Mouse (Mus musculus) bone marrow, adult 2 months (tissue): ENCODE measurements around the gene Tyrobp. TPM values are rescaled to one million over a fixed set of nuclear protein-coding genes. Genes with fewer than 3 reads are reported as not detected.
A peak's percentile ranks its signal among the peaks of the same experiment; 100 is the strongest.

Experiments
- H3K27ac ChIP-seq: fragments of 200-500 bp; 2 replicates; pipeline ENCODE4 v1.5.1; 2012; ENCODE audit warnings: low read depth, mild to moderate bottlenecking, control low read depth, inconsistent platforms, low read length; ENCODE audit not compliant: control insufficient read depth, poor library complexity, insufficient read depth
- H3K4me1 ChIP-seq: fragments of 200-500 bp; 2 replicates; pipeline ENCODE4 v1.6.1; 2011; ENCODE audit warnings: low read length; ENCODE audit not compliant: control insufficient read depth, insufficient read depth
- H3K4me3 ChIP-seq: fragments of 200-500 bp; replicated peaks from 2 replicates; pipeline ENCODE3; 2011; ENCODE audit warnings: mild to moderate bottlenecking, low read depth, low read length, control low read depth; ENCODE audit not compliant: control insufficient read depth
- CTCF ChIP-seq: fragments of 200-500 bp; IDR thresholded peaks from 2 replicates; pipeline ENCODE4 v1.5.1; 2011; ENCODE audit warnings: low read length, control low read depth; ENCODE audit not compliant: control insufficient read depth, insufficient read depth
- POLR2A ChIP-seq: fragments of 200-500 bp; IDR thresholded peaks from 2 replicates; pipeline ENCODE4 v1.6.1; 2011; ENCODE audit warnings: low read depth, mild to moderate bottlenecking, control low read depth, low read length, borderline replicate concordance; ENCODE audit not compliant: control insufficient read depth
- WGBS: fragments of 180-500 bp; shearing (Covaris S2); methylation state at CpG from one replicate; pipeline ENCODE4 v1.1.7; 2018; 5-methylcytosine and 5-hydroxymethylcytosine counted together
- polyA plus RNA-seq: library from polyadenylated mRNA; stranded (reverse); fragments of >200 nt; gene quantifications from 2 replicates; pipeline ENCODE4 v1.2.4, GENCODE M21; 2011; ENCODE audit warnings: low replicate concordance; ENCODE audit not compliant: missing spikeins, insufficient read depth, insufficient read length

Tyrobp gene
- 164 and 433 TPM in 2 replicates for polyA plus RNA-seq

GRCm38 (mm10) chr7:30413596-30413995 lies at the start of gene Tyrobp:
Gene Tyrobp (plus strand): TSS chr7:30413760.
- Histone ChIP-seq H3K4me3 (peak within 1 kb of the TSS; percentile 76), H3K27ac (peak within 1 kb of the TSS; percentile 98), H3K4me1 (peaks cover 6% of the 10 kb centered on the region; the same call in 1 of the 2 replicates)
- TF ChIP-seq POLR2A (peak; percentile 91), CTCF (no peak)
- WGBS, result 11% methylated on average over 5 of the region's 5 CpGs

- no peak overlapping the region for H3K4me3 ChIP-seq
- no peak overlapping the region for H3K27ac ChIP-seq
- TF ChIP-seq CTCF, result no peak
- TF ChIP-seq POLR2A, result no peak
- H3K4me1 ChIP-seq, result no peaks in the 10 kb centered on the region
- WGBS, result 74% methylated on average over 2 of the region's 2 CpGs
Observed at GRCm38 (mm10) chr7:30367466-30367865, 46.1 kb upstream of the Tyrobp start.

DNA sequence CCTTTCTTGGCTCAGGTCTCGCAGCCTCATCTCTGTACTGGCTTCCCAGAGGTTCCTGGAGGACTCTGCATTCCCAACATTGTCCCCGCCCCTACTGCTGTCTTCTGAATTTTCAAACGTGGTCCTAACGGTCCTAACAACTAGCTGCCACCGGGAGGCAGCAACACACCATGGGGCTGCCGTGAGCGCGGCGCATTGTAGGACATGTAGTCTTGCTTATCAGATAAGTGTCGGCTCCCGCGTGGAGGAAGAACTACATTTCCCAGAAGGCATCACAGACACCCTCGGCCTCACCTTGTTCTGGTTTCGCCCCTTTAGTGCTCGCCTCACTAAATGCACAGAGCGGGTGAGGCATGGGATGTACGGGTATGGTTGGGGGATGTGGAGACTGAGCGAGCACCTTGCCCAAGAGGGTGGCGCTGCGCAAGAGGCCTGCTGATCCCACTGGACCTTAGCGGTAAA lies 40.0 kb upstream of the Tyrobp start:
- H3K27ac ChIP-seq, result no peak overlapping the region
- H3K4me3 ChIP-seq, result peak overlapping the region; percentile 67
- peak; percentile 99 for TF ChIP-seq CTCF
- TF ChIP-seq POLR2A, result peak; percentile 24; the same call in 1 of the 2 replicates
- H3K4me1 ChIP-seq, result no peaks in the 10 kb centered on the region
- WGBS, result under 1% methylated on average over 21 of the region's 21 CpGs

DNA sequence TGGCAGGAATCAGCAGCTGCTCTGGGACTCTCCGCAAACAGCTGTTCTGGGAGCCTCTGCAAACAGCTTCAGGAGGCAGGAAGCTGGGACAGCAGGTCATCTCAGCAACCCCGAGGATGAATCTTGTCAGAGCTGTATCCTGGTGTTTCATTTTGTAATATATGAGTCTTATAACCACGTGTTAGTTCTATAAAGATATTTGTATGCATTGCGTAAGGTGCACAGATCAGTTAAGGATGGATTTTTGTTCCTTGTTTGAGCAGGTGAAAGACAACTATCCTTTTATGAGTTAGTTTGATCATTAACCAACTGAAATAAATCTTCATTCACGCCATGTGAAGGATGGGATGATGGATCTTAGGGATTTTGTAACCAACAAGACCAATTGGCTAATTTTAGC lies 33.5 kb upstream of the Tyrobp start:
- WGBS, result 49% methylated on average over 5 of the region's 5 CpGs
- Histone ChIP-seq H3K4me1 (no peaks in the 10 kb centered on the region), H3K4me3 (no peak overlapping the region), H3K27ac (no peak overlapping the region)
- TF ChIP-seq POLR2A (no peak), CTCF (no peak)

DNA sequence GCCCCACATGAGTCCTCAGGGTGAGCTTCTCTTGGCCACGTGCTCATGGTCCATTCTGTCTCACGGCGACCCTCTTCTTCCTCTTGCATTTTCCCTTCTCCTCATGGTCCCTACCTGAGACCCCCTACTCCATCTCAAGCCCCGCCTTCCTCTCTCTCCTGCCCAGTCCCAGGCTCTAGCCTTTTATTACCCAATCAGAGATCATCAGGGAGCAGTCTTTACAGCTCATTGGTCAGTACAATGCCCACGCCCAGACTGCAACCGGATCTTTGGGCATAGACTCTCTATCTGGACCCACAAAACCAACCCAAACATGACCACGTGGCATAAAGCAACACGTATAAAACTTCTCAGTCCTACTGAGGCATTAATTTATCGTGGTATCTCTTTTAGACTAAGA lies 29.5 kb upstream of the Tyrobp start:
- Histone ChIP-seq H3K27ac (no peak overlapping the region), H3K4me1 (no peaks in the 10 kb centered on the region), H3K4me3 (no peak overlapping the region)
- TF ChIP-seq CTCF (no peak), POLR2A (no peak)
- WGBS, result 77% methylated on average over 9 of the region's 9 CpGs

DNA sequence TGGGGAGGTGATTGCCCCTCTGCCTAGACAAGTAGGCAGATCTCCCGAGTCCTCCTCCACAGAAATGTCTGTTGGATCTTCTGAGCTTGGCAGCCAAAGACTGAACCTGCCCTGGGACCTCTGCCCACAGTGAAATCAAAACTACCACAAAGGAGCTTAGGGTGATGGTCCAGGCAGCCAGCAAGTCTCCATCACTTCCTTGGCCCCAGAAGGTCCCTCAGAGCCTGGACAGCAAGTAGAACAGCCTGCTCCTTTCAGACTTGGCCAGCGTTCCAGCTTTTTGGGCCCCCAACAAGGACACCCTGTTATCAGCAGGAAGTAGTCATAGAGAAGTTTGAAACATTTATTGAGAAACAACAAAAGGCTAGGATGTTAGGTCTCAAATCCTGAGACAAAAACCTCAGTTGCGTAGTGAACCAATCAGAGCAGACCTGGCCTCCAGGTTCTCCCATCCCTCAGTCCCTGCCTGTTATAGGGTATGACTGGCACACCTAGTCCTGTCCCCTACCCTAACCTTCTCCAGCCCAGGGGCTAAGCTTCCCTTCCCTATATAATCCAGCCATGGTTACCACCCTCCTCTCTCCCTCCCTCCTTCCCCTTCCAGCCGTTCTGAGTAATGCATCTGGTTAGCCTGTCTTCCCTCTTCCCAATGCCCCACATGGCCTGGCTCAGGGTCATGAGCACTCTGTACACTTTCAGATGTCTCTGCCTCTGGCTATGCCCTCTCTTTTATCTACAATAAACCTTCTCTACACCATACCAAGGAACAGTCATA lies 20.6 kb upstream of the Tyrobp start:
- TF ChIP-seq CTCF (no peak), POLR2A (no peak)
- peak overlapping the region; percentile 26 for H3K4me3 ChIP-seq
- peaks cover 6% of the 10 kb centered on the region for H3K4me1 ChIP-seq
- H3K27ac ChIP-seq, result peak overlapping the region; percentile 86
- 49% methylated on average over 4 of the region's 4 CpGs for WGBS

- Histone ChIP-seq H3K4me1 (peaks cover 6% of the 10 kb centered on the region), H3K4me3 (peak overlapping the region; percentile 17), H3K27ac (peak overlapping the region; percentile 86)
- no peak for TF ChIP-seq POLR2A
- no peak for TF ChIP-seq CTCF
- 34% methylated on average over 4 of the region's 4 CpGs for WGBS
Observed at GRCm38 (mm10) chr7:30393631-30394030, 19.9 kb upstream of the Tyrobp start.

GRCm38 (mm10) chr7:30394379-30394778 lies 19.2 kb upstream of the Tyrobp start:
- Histone ChIP-seq H3K27ac (peak overlapping the region; percentile 86), H3K4me3 (no peak overlapping the region), H3K4me1 (peaks cover 6% of the 10 kb centered on the region)
- WGBS, result 0% methylated on average over 11 of the region's 11 CpGs
- TF ChIP-seq POLR2A, result no peak; the same call in 1 of the 2 replicates
- TF ChIP-seq CTCF, result no peak

DNA sequence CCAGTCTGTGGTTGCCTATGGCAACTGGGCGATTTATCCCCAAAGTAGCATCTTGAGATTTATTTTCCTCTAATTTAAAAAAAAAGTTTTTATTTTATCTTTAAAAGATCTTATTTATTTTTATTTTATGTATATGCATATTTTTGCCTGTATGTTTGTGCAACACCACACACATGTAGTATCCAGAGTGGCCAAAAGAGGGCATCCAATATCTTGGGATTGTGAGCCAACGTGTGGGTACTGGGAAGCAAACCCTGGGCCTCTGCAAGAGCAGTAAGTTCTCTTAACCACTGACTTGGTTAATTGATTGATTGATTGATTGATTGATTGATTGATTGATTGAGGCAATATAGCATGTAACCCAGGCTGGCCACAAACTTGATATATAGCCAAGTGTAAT lies 18.7 kb upstream of the Tyrobp start:
- no peak overlapping the region for H3K4me3 ChIP-seq
- 27% methylated on average over 2 of the region's 2 CpGs for WGBS
- peak overlapping the region; percentile 86 for H3K27ac ChIP-seq
- TF ChIP-seq CTCF, result peak; percentile 33; the same call in 1 of the 2 replicates
- TF ChIP-seq POLR2A, result no peak
- peaks cover 6% of the 10 kb centered on the region for H3K4me1 ChIP-seq
